In genomic region chr4:35702661-35703060, GRCm38 (mm10) we compare ENCODE assay signal across 12 mouse cellular contexts.
"Had no signal": no experiment of that assay in that cellular context is flagged by ENCODE, and none has a peak within 500 bp of the region (broad histone marks: within the 10 kb centered on the region; RNA-seq: fewer than 3 reads in every experiment).

No protein-coding gene starts in this region.

- H3K27ac ChIP-seq: limb, embryonic 12.5 days; limb, embryonic 15.5 days; liver, embryonic 14.5 days; macrophage; midbrain, embryonic 13.5 days had no signal

- DNase-seq: kidney, adult 9 months; kidney, postnatal 14 days; kidney, postnatal 4 days; liver, postnatal 0 days; lung, embryonic 14.5 days; thymus, adult 18-20 months; thymus, postnatal 36 days had no signal

- H3K4me3 ChIP-seq: limb, embryonic 12.5 days; limb, embryonic 15.5 days; midbrain, embryonic 13.5 days had no signal
